Mouse (Mus musculus) ES-CJ7 (cell line): ENCODE measurements around the gene Cdh23.

Experiments used
- DNase-seq: peaks from one replicate; pipeline ENCODE4 v3.0.0; 2011; ENCODE audit warnings: low read depth, low spot score

The Cdh23 gene

GRCm38 (mm10) chr10:60577920-60578737 lies 118.2 kb downstream of the Cdh23 start:
- no peak for DNase-seq

- no peak for DNase-seq
Observed at GRCm38 (mm10) chr10:60577125-60577919, 119.0 kb downstream of the Cdh23 start.

GRCm38 (mm10) chr10:60574851-60575250 lies 121.4 kb downstream of the Cdh23 start:
- DNase-seq, result no peak

GRCm38 (mm10) chr10:60571491-60571890 lies 124.8 kb downstream of the Cdh23 start:
- no peak for DNase-seq

- no peak for DNase-seq
Observed at GRCm38 (mm10) chr10:60566369-60567037, 129.8 kb downstream of the Cdh23 start.

GRCm38 (mm10) chr10:60564136-60564535 lies 132.2 kb downstream of the Cdh23 start:
- DNase-seq, result no peak

- no peak for DNase-seq
Observed at GRCm38 (mm10) chr10:60562946-60563345, 133.3 kb downstream of the Cdh23 start.

- no peak for DNase-seq
Observed at GRCm38 (mm10) chr10:60558491-60558927, 137.8 kb downstream of the Cdh23 start.

- DNase-seq, result peak; percentile 67
Observed at GRCm38 (mm10) chr10:60552951-60553635, 143.2 kb downstream of the Cdh23 start.

- peak; percentile 35 for DNase-seq
Observed at GRCm38 (mm10) chr10:60539164-60539914, 157.0 kb downstream of the Cdh23 start.

GRCm38 (mm10) chr10:60536098-60536811 lies 160.0 kb downstream of the Cdh23 start:
- peak; percentile 83 for DNase-seq

- DNase-seq, result no peak
Observed at GRCm38 (mm10) chr10:60532502-60532901, 163.8 kb downstream of the Cdh23 start.

GRCm38 (mm10) chr10:60531349-60531748 lies 164.9 kb downstream of the Cdh23 start:
- DNase-seq, result peak; percentile 67

GRCm38 (mm10) chr10:60530633-60531032 lies 165.7 kb downstream of the Cdh23 start:
- DNase-seq, result no peak

- DNase-seq, result no peak
Observed at GRCm38 (mm10) chr10:60527949-60528348, 168.3 kb downstream of the Cdh23 start.

- no peak for DNase-seq
Observed at GRCm38 (mm10) chr10:60525081-60525480, 171.2 kb downstream of the Cdh23 start.

- no peak for DNase-seq
Observed at GRCm38 (mm10) chr10:60516286-60516685, 180.0 kb downstream of the Cdh23 start.

GRCm38 (mm10) chr10:60498538-60498937 lies 197.8 kb downstream of the Cdh23 start:
- no peak for DNase-seq

GRCm38 (mm10) chr10:60495070-60495469 lies 201.2 kb downstream of the Cdh23 start:
- no peak for DNase-seq

- no peak for DNase-seq
Observed at GRCm38 (mm10) chr10:60491538-60491937, 204.8 kb downstream of the Cdh23 start.
